Mouse (Mus musculus): ENCODE results near the gene Ndc80. TPM values are rescaled to one million over a fixed set of nuclear protein-coding genes. Genes with fewer than 3 reads are reported as not detected.

The Ndc80 gene
- polyA plus RNA-seq, 1 experiment, result 57.2 TPM

Other genes with a start within 250 kb of the Ndc80 start
- 1.2 and 2.6 TPM in 2 replicates for gene Emilin2, start 214.9 kb downstream of the Ndc80 start, polyA plus RNA-seq (2011; ENCODE audit: insufficient read depth, insufficient read length, low read depth, missing spikeins)
- gene Gm4707, start 66.9 kb downstream of the Ndc80 start, polyA plus RNA-seq (2011; ENCODE audit: insufficient read depth, insufficient read length, low read depth, missing spikeins), result 5.2 and 5.7 TPM in 2 replicates
- gene Smchd1, start 51.5 kb downstream of the Ndc80 start, polyA plus RNA-seq (2011; ENCODE audit: insufficient read depth, insufficient read length, low read depth, missing spikeins), result 107 and 113 TPM in 2 replicates
- not detected in 2 replicates for gene Spdya, start 25.2 kb upstream of the Ndc80 start, polyA plus RNA-seq (2011; ENCODE audit: insufficient read depth, insufficient read length, low read depth, missing spikeins)
- 217 and 240 TPM in 2 replicates for gene Wdr43, start 89.0 kb upstream of the Ndc80 start, polyA plus RNA-seq (2011; ENCODE audit: insufficient read depth, insufficient read length, low read depth, missing spikeins)
- not detected in 2 replicates for gene Togaram2, start 146.4 kb upstream of the Ndc80 start, polyA plus RNA-seq (2011; ENCODE audit: insufficient read depth, insufficient read length, low read depth, missing spikeins)
- gene Pcare, start 226.0 kb upstream of the Ndc80 start, polyA plus RNA-seq (2011; ENCODE audit: insufficient read depth, insufficient read length, low read depth, missing spikeins), result not detected in 2 replicates
- 13.3 and 14.7 TPM in 2 replicates for gene Clip4, start 241.6 kb upstream of the Ndc80 start, polyA plus RNA-seq (2011; ENCODE audit: insufficient read depth, insufficient read length, low read depth, missing spikeins)